Mouse (Mus musculus): ENCODE data around the gene Itgb8. TPM values are rescaled to one million over a fixed set of nuclear protein-coding genes. Genes with fewer than 3 reads are reported as not detected.

The Itgb8 gene
- polyA plus RNA-seq, 1 experiment from 2014 or later, result 6.3 TPM

- Histone ChIP-seq H3K27me3 (no peaks in the 10 kb centered on the region), H3K27ac (no peak overlapping the region), H3K9ac (no peak overlapping the region), H3K4me2 (replicated peaks) (no peak overlapping the region), H3K4me1 (peaks cover 21% of the 10 kb centered on the region), H3K4me3 (no peak overlapping the region), H3K9me3 (no peaks in the 10 kb centered on the region), H3K36me3 (peaks cover 3% of the 10 kb centered on the region; the same call in 1 of the 2 replicates)
- ATAC-seq (ENCODE audit: low FRiP score, low read depth), result no peak
Measured at GRCm38 (mm10) chr12:119230444-119230843, 8.2 kb downstream of the Itgb8 start.

GRCm38 (mm10) chr12:119229601-119230000 is 9.0 kb downstream of the Itgb8 start:
- H3K27ac ChIP-seq, result no peak overlapping the region
- peaks cover 3% of the 10 kb centered on the region; the same call in 1 of the 2 replicates for H3K36me3 ChIP-seq
- no peak for ATAC-seq (ENCODE audit: low FRiP score, low read depth)
- peaks cover 16% of the 10 kb centered on the region for H3K4me1 ChIP-seq
- no peak overlapping the region for H3K4me2 ChIP-seq (replicated peaks)
- no peak overlapping the region for H3K9ac ChIP-seq
- H3K9me3 ChIP-seq, result no peaks in the 10 kb centered on the region
- no peak overlapping the region for H3K4me3 ChIP-seq
- H3K27me3 ChIP-seq, result no peaks in the 10 kb centered on the region
- WGBS, result 69% methylated on average over 2 of the region's 2 CpGs

- H3K9ac ChIP-seq, result no peak overlapping the region
- H3K4me3 ChIP-seq, result no peak overlapping the region
- no peak overlapping the region for H3K4me2 ChIP-seq (replicated peaks)
- 79% methylated on average over 1 of the region's 1 CpGs for WGBS
- H3K27me3 ChIP-seq, result no peaks in the 10 kb centered on the region
- peaks cover 3% of the 10 kb centered on the region; the same call in 1 of the 2 replicates for H3K36me3 ChIP-seq
- no peak overlapping the region for H3K27ac ChIP-seq
- no peaks in the 10 kb centered on the region for H3K9me3 ChIP-seq
- no peak for ATAC-seq (ENCODE audit: low FRiP score, low read depth)
- peaks cover 8% of the 10 kb centered on the region for H3K4me1 ChIP-seq
Measured at GRCm38 (mm10) chr12:119227898-119228297, 10.7 kb downstream of the Itgb8 start.

- no peak for ATAC-seq (ENCODE audit: low FRiP score, low read depth)
- H3K4me1 ChIP-seq, result peaks cover under 1% of the 10 kb centered on the region
- no peak overlapping the region for H3K4me2 ChIP-seq (replicated peaks)
- H3K27me3 ChIP-seq, result no peaks in the 10 kb centered on the region
- no peak overlapping the region for H3K4me3 ChIP-seq
- no peaks in the 10 kb centered on the region for H3K36me3 ChIP-seq
- H3K9me3 ChIP-seq, result no peaks in the 10 kb centered on the region
- H3K9ac ChIP-seq, result no peak overlapping the region
- no peak overlapping the region for H3K27ac ChIP-seq
Measured at GRCm38 (mm10) chr12:119224699-119225098, 13.9 kb downstream of the Itgb8 start.

- no peak overlapping the region for H3K4me2 ChIP-seq (replicated peaks)
- H3K9me3 ChIP-seq, result no peaks in the 10 kb centered on the region
- ATAC-seq (ENCODE audit: low FRiP score, low read depth), result no peak
- 86% methylated on average over 1 of the region's 1 CpGs for WGBS
- peaks cover 24% of the 10 kb centered on the region for H3K4me1 ChIP-seq
- H3K27ac ChIP-seq, result peak overlapping the region; percentile 22; the same call in 1 of the 2 replicates
- no peaks in the 10 kb centered on the region for H3K36me3 ChIP-seq
- no peak overlapping the region for H3K4me3 ChIP-seq
- H3K9ac ChIP-seq, result no peak overlapping the region
- H3K27me3 ChIP-seq, result no peaks in the 10 kb centered on the region
Measured at GRCm38 (mm10) chr12:119219409-119219808, 19.2 kb downstream of the Itgb8 start.

- Histone ChIP-seq H3K9me3 (no peaks in the 10 kb centered on the region), H3K27ac (peak overlapping the region; percentile 29; the same call in 1 of the 2 replicates), H3K27me3 (no peaks in the 10 kb centered on the region), H3K4me1 (peaks cover 24% of the 10 kb centered on the region), H3K9ac (no peak overlapping the region), H3K4me2 (replicated peaks) (no peak overlapping the region), H3K36me3 (no peaks in the 10 kb centered on the region), H3K4me3 (no peak overlapping the region)
- peak; percentile 40; the same call in 1 of the 2 replicates for ATAC-seq (ENCODE audit: low FRiP score, low read depth)
Measured at GRCm38 (mm10) chr12:119217700-119218265, 20.8 kb downstream of the Itgb8 start.

GRCm38 (mm10) chr12:119215225-119215624 is 23.4 kb downstream of the Itgb8 start:
- Histone ChIP-seq H3K9me3 (no peaks in the 10 kb centered on the region), H3K36me3 (no peaks in the 10 kb centered on the region), H3K27me3 (no peaks in the 10 kb centered on the region), H3K4me1 (peaks cover 24% of the 10 kb centered on the region), H3K4me2 (replicated peaks) (no peak overlapping the region), H3K27ac (no peak overlapping the region), H3K4me3 (no peak overlapping the region), H3K9ac (no peak overlapping the region)
- WGBS, result 93% methylated on average over 3 of the region's 3 CpGs
- no peak for ATAC-seq (ENCODE audit: low FRiP score, low read depth)

- WGBS, result 18% methylated on average over 2 of the region's 2 CpGs
- Histone ChIP-seq H3K9me3 (no peaks in the 10 kb centered on the region), H3K27me3 (no peaks in the 10 kb centered on the region), H3K9ac (no peak overlapping the region), H3K4me3 (no peak overlapping the region), H3K4me1 (no peaks in the 10 kb centered on the region), H3K27ac (no peak overlapping the region), H3K4me2 (replicated peaks) (no peak overlapping the region), H3K36me3 (peaks cover 3% of the 10 kb centered on the region; the same call in 1 of the 2 replicates)
- ATAC-seq (ENCODE audit: low FRiP score, low read depth), result no peak
Measured at GRCm38 (mm10) chr12:119211533-119211932, 27.1 kb downstream of the Itgb8 start.

GRCm38 (mm10) chr12:119210590-119210989 is 28.0 kb downstream of the Itgb8 start:
- H3K4me2 ChIP-seq (replicated peaks), result no peak overlapping the region
- no peak overlapping the region for H3K27ac ChIP-seq
- H3K4me1 ChIP-seq, result no peaks in the 10 kb centered on the region
- no peaks in the 10 kb centered on the region for H3K9me3 ChIP-seq
- no peak for ATAC-seq (ENCODE audit: low FRiP score, low read depth)
- H3K27me3 ChIP-seq, result no peaks in the 10 kb centered on the region
- no peak overlapping the region for H3K9ac ChIP-seq
- 71% methylated on average over 2 of the region's 2 CpGs for WGBS
- H3K36me3 ChIP-seq, result peaks cover 3% of the 10 kb centered on the region; the same call in 1 of the 2 replicates
- H3K4me3 ChIP-seq, result no peak overlapping the region

GRCm38 (mm10) chr12:119210073-119210425 is 28.6 kb downstream of the Itgb8 start:
- 87% methylated on average over 1 of the region's 1 CpGs for WGBS
- Histone ChIP-seq H3K27me3 (no peaks in the 10 kb centered on the region), H3K36me3 (peaks cover 3% of the 10 kb centered on the region; the same call in 1 of the 2 replicates), H3K4me3 (no peak overlapping the region), H3K9me3 (no peaks in the 10 kb centered on the region), H3K27ac (no peak overlapping the region), H3K9ac (no peak overlapping the region), H3K4me1 (no peaks in the 10 kb centered on the region), H3K4me2 (replicated peaks) (no peak overlapping the region)
- no peak for ATAC-seq (ENCODE audit: low FRiP score, low read depth)

GRCm38 (mm10) chr12:119209384-119210072 is 29.1 kb downstream of the Itgb8 start:
- no peak overlapping the region for H3K4me2 ChIP-seq (replicated peaks)
- no peak overlapping the region for H3K27ac ChIP-seq
- no peak overlapping the region for H3K4me3 ChIP-seq
- H3K4me1 ChIP-seq, result no peaks in the 10 kb centered on the region
- H3K9me3 ChIP-seq, result no peaks in the 10 kb centered on the region
- ATAC-seq (ENCODE audit: low FRiP score, low read depth), result no peak
- 96% methylated on average over 2 of the region's 2 CpGs for WGBS
- H3K9ac ChIP-seq, result no peak overlapping the region
- H3K27me3 ChIP-seq, result no peaks in the 10 kb centered on the region
- peaks cover 3% of the 10 kb centered on the region; the same call in 1 of the 2 replicates for H3K36me3 ChIP-seq

GRCm38 (mm10) chr12:119207464-119207801 is 31.2 kb downstream of the Itgb8 start:
- Histone ChIP-seq H3K4me2 (replicated peaks) (no peak overlapping the region), H3K36me3 (peaks cover 7% of the 10 kb centered on the region), H3K27ac (no peak overlapping the region), H3K4me3 (no peak overlapping the region), H3K9me3 (no peaks in the 10 kb centered on the region), H3K27me3 (no peaks in the 10 kb centered on the region), H3K4me1 (no peaks in the 10 kb centered on the region), H3K9ac (no peak overlapping the region)
- no peak for ATAC-seq (ENCODE audit: low FRiP score, low read depth)
- 73% methylated on average over 1 of the region's 1 CpGs for WGBS
